Mouse (Mus musculus) lung, adult 2 months (tissue): ENCODE measurements around the gene Ctdsp2.

ENCODE experiments used
- CTCF ChIP-seq: fragments of 200-500 bp; IDR thresholded peaks from 2 replicates; pipeline ENCODE4 v1.5.1; 2011; ENCODE audit warnings: mild to moderate bottlenecking, low read length, control low read depth; ENCODE audit not compliant: insufficient read depth
- POLR2A ChIP-seq: fragments of 200-500 bp; IDR thresholded peaks from 2 replicates; pipeline ENCODE4 v1.6.1; 2011; ENCODE audit warnings: low read depth, mild to moderate bottlenecking, control low read depth, low read length, borderline replicate concordance; ENCODE audit errors: extremely low read depth

DNA sequence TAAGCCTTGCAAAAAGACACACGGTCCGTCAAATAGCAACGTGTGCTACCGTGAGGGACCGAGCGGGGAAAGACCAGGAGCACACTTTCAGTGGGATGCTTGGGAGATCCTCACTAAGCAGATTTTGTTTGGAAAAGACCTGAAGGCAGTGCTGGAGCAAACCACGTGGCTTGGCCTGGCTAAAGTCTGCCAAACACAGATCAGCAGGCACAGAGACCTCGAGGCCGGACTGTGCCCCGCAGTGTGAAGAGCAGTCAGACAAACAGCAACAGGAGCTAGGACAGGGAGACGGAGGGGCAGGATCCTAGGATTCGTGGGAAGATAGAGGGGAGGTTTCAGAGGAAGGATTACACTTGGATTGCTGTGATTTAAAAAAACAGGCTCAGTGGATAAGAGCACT lies 57.8 kb downstream of the Ctdsp2 start:
- no peak for TF ChIP-seq CTCF
- TF ChIP-seq POLR2A: no peak
